9 mouse cellular contexts compared by ENCODE assay signal in the genomic region with DNA sequence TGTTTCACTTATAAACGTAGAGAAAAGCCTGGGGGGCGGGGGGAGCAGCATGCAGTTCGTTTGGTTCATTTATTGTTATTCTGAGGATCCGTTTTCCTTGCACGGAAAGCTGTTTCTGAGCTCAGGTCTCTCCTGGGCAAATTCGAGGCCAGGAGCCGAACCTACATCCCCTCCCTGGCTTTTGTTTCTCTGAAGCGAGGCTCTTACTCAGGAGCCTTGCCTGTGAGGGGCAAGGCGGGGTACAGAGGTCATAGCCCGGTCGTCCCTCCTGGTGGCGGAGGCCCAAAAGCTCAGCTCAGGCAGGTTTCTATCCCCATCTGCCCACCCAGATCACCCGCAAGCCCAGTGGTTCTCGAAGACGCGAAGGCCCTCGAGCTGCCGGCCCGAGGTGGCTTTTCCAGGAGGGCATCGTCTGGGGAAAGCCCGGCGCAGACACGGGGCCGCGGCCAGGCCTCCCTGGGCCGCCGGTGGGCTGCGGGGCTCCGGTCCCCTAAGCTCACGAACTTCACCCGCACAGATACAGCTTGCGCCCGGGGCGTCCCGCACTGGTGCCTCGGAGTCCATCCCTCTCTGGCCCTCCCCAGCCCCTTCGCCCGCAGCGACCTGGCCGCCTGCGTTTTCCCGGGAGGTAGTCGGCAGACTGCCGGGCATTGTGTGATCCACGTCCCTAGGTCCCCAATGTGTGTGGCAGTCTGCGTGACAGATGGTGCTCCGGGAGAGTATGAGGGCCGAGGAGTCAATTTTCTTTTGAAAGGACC. TPM values are rescaled to one million over a fixed set of nuclear protein-coding genes. Genes with fewer than 3 reads are reported as not detected.
DNase-seq lines count a peak whose midpoint lies in the region; ATAC-seq and TF ChIP-seq lines count a peak whose summit lies in the region.
"Had no signal": no experiment of that assay in that cellular context is flagged by ENCODE, and none has a peak within 500 bp of the region (broad histone marks: within the 10 kb centered on the region; RNA-seq: fewer than 3 reads in every experiment).

No protein-coding gene starts in this region.

- no peak for TF ChIP-seq EP300 in stomach, postnatal 0 days (optimal IDR thresholded peaks at IDR 0.05)

- WGBS in forebrain, postnatal 0 days = 1% methylated on average over 48 of the region's 48 CpGs
- 2% methylated on average over 48 of the region's 48 CpGs for whole genome bisulfite sequencing in limb, embryonic 15.5 days
- 2% methylated on average over 46 of the region's 48 CpGs for WGBS in stomach, postnatal 0 days

- H3K9ac ChIP-seq in forebrain, postnatal 0 days = peak overlapping the region; percentile 58
- 0 out of 2 replicates have a peak overlapping the region, but pooled peaks have one; percentile 14 for H3K9ac ChIP-seq in limb, embryonic 15.5 days
- no peak overlapping the region for H3K9ac ChIP-seq in stomach, postnatal 0 days (ENCODE audit: low read length)
- H3K9ac ChIP-seq: liver, embryonic 14.5 days had no signal

- H3K36me3 ChIP-seq in forebrain, postnatal 0 days (ENCODE audit: insufficient read depth) = no peaks in the 10 kb centered on the region
- no peaks in the 10 kb centered on the region for H3K36me3 ChIP-seq in limb, embryonic 15.5 days
- H3K36me3 ChIP-seq in stomach, postnatal 0 days (ENCODE audit: control insufficient read depth, insufficient read depth, low read length) = no peaks in the 10 kb centered on the region

- H3K27me3 ChIP-seq in forebrain, postnatal 0 days (ENCODE audit: insufficient read depth, low read length) = peaks cover 24% of the 10 kb centered on the region
- peaks cover 71% of the 10 kb centered on the region for H3K27me3 ChIP-seq in limb, embryonic 15.5 days
- peaks cover 13% of the 10 kb centered on the region for H3K27me3 ChIP-seq in stomach, postnatal 0 days (ENCODE audit: control insufficient read depth, insufficient read depth, low read length)

- H3K9me3 ChIP-seq in forebrain, postnatal 0 days (ENCODE audit: low read length) = no peaks in the 10 kb centered on the region
- no peaks in the 10 kb centered on the region for H3K9me3 ChIP-seq in limb, embryonic 15.5 days
- no peaks in the 10 kb centered on the region for H3K9me3 ChIP-seq in stomach, postnatal 0 days (ENCODE audit: control insufficient read depth, low read length)

- H3K27ac ChIP-seq in forebrain, postnatal 0 days (ENCODE audit: low read depth, low read length) = peak overlapping the region; percentile 79
- no peak overlapping the region for H3K27ac ChIP-seq in limb, embryonic 15.5 days
- no peak overlapping the region for H3K27ac ChIP-seq in stomach, postnatal 0 days (replicated peaks)
- H3K27ac ChIP-seq: liver, embryonic 14.5 days had no signal

- DNase-seq in left cerebral cortex, postnatal 4 days = peak; percentile 71
- no peak for DNase-seq in left cerebral cortex, postnatal 14 days (ENCODE audit: low spot score in 2 of 2)
- peak; percentile 83 to 88 for DNase-seq in cerebellum, postnatal 10 days
- DNase-seq in forebrain, postnatal 0 days = peak; percentile 57
- DNase-seq in stomach, postnatal 0 days (ENCODE audit: low spot score) = peak; percentile 20
- DNase-seq in ovary, postnatal 14 days (ENCODE audit: low spot score) = no peak
- DNase-seq in T-cell, adult 2 months (ENCODE audit: low spot score) = no peak

- ATAC-seq in forebrain, postnatal 0 days = peak; percentile 18; the same call in 1 of the 2 replicates
- no peak for ATAC-seq in limb, embryonic 15.5 days (ENCODE audit: insufficient number of reproducible peaks, low FRiP score, low TSS enrichment, low read depth)
- no peak for ATAC-seq in stomach, postnatal 0 days (ENCODE audit: low FRiP score, low TSS enrichment)

- TF ChIP-seq CTCF in forebrain, postnatal 0 days (IDR thresholded peaks at IDR 0.05; ENCODE audit: low read depth) = no peak
- TF ChIP-seq CTCF in stomach, postnatal 0 days (IDR thresholded peaks at IDR 0.05; ENCODE audit: low read depth) = no peak

- H3K4me2 ChIP-seq in forebrain, postnatal 0 days (ENCODE audit: low read depth) = peak overlapping the region; percentile 61
- H3K4me2 ChIP-seq in limb, embryonic 15.5 days = peak overlapping the region; percentile 46
- peak overlapping the region; percentile 36 for H3K4me2 ChIP-seq in stomach, postnatal 0 days (replicated peaks; ENCODE audit: low read depth)

- H3K4me3 ChIP-seq in forebrain, postnatal 0 days (ENCODE audit: low read depth, low read length) = peak overlapping the region; percentile 39
- peak overlapping the region; percentile 29 for H3K4me3 ChIP-seq in limb, embryonic 15.5 days
- peak overlapping the region; percentile 29 for H3K4me3 ChIP-seq in stomach, postnatal 0 days (ENCODE audit: low read depth, low read length)

- intact Hi-C loops in left cerebral cortex, postnatal 4 days (cut with DNase I) = no loop called here
- intact Hi-C loops in left cerebral cortex, postnatal 14 days (cut with DNase I) = no loop called here

- H3K4me1 ChIP-seq in forebrain, postnatal 0 days (ENCODE audit: insufficient read depth) = peaks cover 10% of the 10 kb centered on the region
- peaks cover 20% of the 10 kb centered on the region for H3K4me1 ChIP-seq in limb, embryonic 15.5 days
- peaks cover 6% of the 10 kb centered on the region; the same call in 1 of the 2 replicates for H3K4me1 ChIP-seq in stomach, postnatal 0 days (replicated peaks; ENCODE audit: control insufficient read depth, insufficient read depth)

RNA-seq across cellular contexts. Expression of a gene that starts 1.6 kb away (rescaled TPM):
- total RNA-seq in left cerebral cortex, postnatal 4 days (2021) = 1 to 10 TPM; 2.4 to 3.5 TPM
- total RNA-seq in left cerebral cortex, postnatal 14 days (2021) = under 1 TPM; 0.22 to 0.51 TPM
- 8.6 and 19.0 TPM in 2 replicates for total RNA-seq in forebrain, postnatal 0 days (2014; rRNA removed)
- polyA plus RNA-seq in forebrain, postnatal 0 days (2015; fragmentation: Nextera tagmentation; extraction: Ambion mirVana) = 7.0 and 14.6 TPM in 2 replicates
- 0.05 TPM in 1 of 2 replicates, not detected in the other for polyA plus RNA-seq in limb, embryonic 15.5 days (2015; fragmentation: Nextera tagmentation; extraction: Ambion mirVana)
- polyA plus RNA-seq in stomach, postnatal 0 days (2015; fragmentation: Nextera tagmentation; extraction: Ambion mirVana) = not detected in 2 replicates
- polyA plus RNA-seq: liver, embryonic 14.5 days had no signal

Comparison
In these comparisons a context has a peak if more than half of its experiments do, and no peak if none do; other contexts are left out.
1. DNase-seq: peak in left cerebral cortex, postnatal 4 days (single experiment), cerebellum, postnatal 10 days (2 of 2), forebrain, postnatal 0 days (single experiment) and stomach, postnatal 0 days (single experiment); none in left cerebral cortex, postnatal 14 days (0 of 2), ovary, postnatal 14 days (single experiment) and T-cell, adult 2 months (single experiment).
2. Peak in every context shown above with its lines, with median percentiles within 50 percentile points of each other: H3K4me2 ChIP-seq and H3K4me3 ChIP-seq.